Mouse (Mus musculus): ENCODE results near the gene Trim25. TPM values are rescaled to one million over a fixed set of nuclear protein-coding genes. Genes with fewer than 3 reads are reported as not detected.

Gene Trim25
- polyA plus RNA-seq, 1 experiment from 2014 or later: 2.8 TPM

DNA sequence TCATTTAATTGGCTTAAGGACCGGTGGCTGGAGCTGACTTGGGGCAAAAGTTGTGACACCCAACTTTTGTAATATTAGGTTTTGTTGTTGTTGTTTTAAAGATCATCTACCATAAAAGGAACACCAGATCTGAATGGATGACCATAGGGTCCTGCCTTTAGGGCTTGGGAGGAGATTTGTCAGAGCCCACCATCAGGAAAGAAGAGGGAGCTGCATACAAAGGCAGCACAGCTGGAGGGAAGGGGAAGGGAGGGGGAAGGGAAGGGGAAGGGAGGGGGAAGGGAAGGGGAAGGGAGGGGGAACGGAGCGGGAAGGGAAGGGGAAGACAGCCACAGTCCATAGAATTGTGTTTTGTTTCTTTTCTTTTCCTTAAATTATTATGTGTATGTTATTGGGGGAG, 770 bp upstream of the Trim25 start:
- peaks cover 8% of the 10 kb centered on the region; the same call in 1 of the 2 replicates for H3K4me1 ChIP-seq
- no peak overlapping the region for H3K4me3 ChIP-seq
- no peak overlapping the region for H3K9ac ChIP-seq (replicated peaks)
- no peak overlapping the region for H3K4me2 ChIP-seq (replicated peaks)
- ATAC-seq (replicated peaks): no peak
- H3K27me3 ChIP-seq: peaks cover 18% of the 10 kb centered on the region
- H3K9me3 ChIP-seq: no peaks in the 10 kb centered on the region
- no peaks in the 10 kb centered on the region for H3K36me3 ChIP-seq
- no peak overlapping the region for H3K27ac ChIP-seq (replicated peaks)
- 10% methylated on average over 3 of the region's 3 CpGs for WGBS

DNA sequence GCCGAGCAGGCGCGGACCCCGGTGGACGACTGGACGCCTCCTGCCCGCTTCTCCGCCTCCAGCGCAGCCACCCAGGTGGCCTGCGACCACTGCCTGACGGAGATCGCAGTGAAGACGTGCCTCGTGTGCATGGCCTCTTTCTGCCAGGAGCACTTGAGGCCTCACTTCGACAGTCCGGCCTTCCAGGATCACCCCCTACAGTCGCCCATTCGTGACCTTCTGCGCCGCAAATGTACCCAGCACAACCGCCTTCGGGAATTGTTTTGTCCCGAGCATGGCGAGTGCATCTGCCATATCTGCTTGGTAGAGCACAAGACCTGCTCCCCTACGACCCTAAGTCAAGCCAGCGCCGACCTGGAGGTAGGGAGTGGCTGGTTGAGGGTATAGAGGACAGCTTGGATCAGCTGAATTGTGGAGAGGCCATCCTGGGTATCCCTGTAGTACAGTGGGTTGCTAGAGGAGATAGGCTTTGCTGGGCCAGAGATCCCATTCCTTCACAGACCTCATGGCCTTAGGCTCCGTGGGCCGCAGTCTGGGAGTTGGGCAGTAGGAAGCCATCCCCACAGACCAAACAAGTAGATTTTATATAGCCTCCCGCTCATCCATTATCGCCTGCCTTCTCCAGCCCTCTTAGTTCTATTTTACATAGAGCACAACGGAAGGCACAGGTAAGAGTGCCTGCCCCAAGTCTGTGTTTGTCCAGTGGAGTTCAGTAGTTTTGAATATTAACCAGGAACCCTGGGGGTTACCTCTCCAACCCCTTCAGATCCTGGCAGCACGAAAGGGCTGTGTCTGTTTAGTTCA, 749 bp downstream of the Trim25 start:
- H3K36me3 ChIP-seq: no peaks in the 10 kb centered on the region
- no peak for ATAC-seq (replicated peaks)
- H3K4me3 ChIP-seq: peak overlapping the region; percentile 41
- H3K9me3 ChIP-seq: no peaks in the 10 kb centered on the region
- H3K27me3 ChIP-seq: peaks cover 18% of the 10 kb centered on the region
- H3K4me1 ChIP-seq: peaks cover 8% of the 10 kb centered on the region; the same call in 1 of the 2 replicates
- 27% methylated on average over 33 of the region's 33 CpGs for WGBS
- peak overlapping the region; percentile 50 for H3K4me2 ChIP-seq (replicated peaks)
- peak overlapping the region; percentile 26; the same call in 1 of the 2 replicates for H3K9ac ChIP-seq (replicated peaks)
- H3K27ac ChIP-seq (replicated peaks): no peak overlapping the region

DNA sequence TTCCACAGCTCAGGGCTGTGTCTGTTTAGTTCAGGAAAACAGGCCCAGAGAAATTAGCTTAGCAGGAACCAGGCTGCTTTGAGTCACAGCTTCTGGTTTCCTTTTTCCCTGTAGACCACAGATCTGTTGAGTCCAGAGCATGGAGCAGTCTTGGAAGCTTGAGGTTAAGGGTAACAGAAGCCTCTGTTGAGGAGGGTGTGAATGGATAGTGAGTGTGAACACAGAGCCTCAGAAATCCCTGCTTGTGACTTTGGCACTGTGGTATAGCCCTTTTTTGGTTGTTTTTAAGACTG, 1.3 kb downstream of the Trim25 start:
- Histone ChIP-seq H3K4me3 (no peak overlapping the region), H3K4me2 (replicated peaks) (no peak overlapping the region)

DNA sequence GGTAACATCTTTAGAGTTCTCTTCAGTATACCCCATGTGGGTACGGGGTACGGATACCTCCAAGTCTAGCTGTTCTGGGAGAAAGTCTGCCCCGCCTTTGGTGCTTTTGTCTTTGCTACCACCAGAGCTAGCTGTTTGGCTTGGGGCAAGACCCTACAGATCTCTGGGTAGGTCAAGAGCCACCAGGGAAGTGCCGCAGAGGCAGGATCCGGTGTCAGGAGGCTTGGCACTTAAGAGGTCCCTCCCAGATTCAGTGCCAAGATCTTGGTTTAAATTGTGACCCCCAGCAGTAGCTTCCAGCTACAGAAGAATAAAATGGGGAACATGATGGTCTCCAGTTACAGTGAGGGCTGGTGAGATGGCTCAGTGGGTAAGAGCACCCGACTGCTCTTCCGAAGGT, 2.4 kb downstream of the Trim25 start:
- WGBS: 94% methylated on average over 7 of the region's 7 CpGs
- no peak overlapping the region for H3K4me3 ChIP-seq
- no peak for ATAC-seq (replicated peaks)
- H3K4me2 ChIP-seq (replicated peaks): no peak overlapping the region
- no peak overlapping the region for H3K27ac ChIP-seq (replicated peaks)
- peaks cover 8% of the 10 kb centered on the region; the same call in 1 of the 2 replicates for H3K4me1 ChIP-seq
- no peaks in the 10 kb centered on the region for H3K36me3 ChIP-seq
- H3K9ac ChIP-seq (replicated peaks): no peak overlapping the region
- peaks cover 18% of the 10 kb centered on the region for H3K27me3 ChIP-seq
- no peaks in the 10 kb centered on the region for H3K9me3 ChIP-seq

More for the DNA sequence above, 1.3 kb downstream of the Trim25 start:
- no peaks in the 10 kb centered on the region for H3K36me3 ChIP-seq
- no peaks in the 10 kb centered on the region for H3K9me3 ChIP-seq
- no peak overlapping the region for H3K9ac ChIP-seq (replicated peaks)
- no peak for ATAC-seq (replicated peaks)
- H3K27ac ChIP-seq (replicated peaks): no peak overlapping the region
- peaks cover 18% of the 10 kb centered on the region for H3K27me3 ChIP-seq
- H3K4me1 ChIP-seq: peaks cover 8% of the 10 kb centered on the region; the same call in 1 of the 2 replicates

DNA sequence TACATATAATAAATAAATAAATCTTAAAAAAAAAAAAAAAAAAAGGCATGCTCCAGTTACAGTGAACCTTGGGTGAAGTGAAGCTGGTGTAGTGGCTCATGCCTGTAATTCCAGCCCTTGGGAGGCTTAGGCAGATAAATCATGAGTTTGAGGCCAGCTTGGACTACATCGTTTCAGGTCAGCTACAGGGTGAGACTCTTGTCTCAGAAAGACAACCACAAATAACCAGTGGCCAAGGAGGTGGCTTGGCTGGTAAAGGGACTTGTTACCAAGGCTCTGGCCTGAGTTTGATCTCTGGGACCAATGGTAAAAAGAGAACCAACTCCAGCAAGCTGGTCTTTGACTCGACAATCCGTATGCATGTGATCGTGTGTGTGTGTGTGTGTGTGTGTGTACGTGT, 2.9 kb downstream of the Trim25 start:
- no peak overlapping the region for H3K9ac ChIP-seq (replicated peaks)
- no peaks in the 10 kb centered on the region for H3K9me3 ChIP-seq
- no peak overlapping the region for H3K4me2 ChIP-seq (replicated peaks)
- WGBS: 95% methylated on average over 5 of the region's 5 CpGs
- peaks cover 8% of the 10 kb centered on the region; the same call in 1 of the 2 replicates for H3K4me1 ChIP-seq
- no peak overlapping the region for H3K27ac ChIP-seq (replicated peaks)
- peaks cover 18% of the 10 kb centered on the region for H3K27me3 ChIP-seq
- no peak for ATAC-seq (replicated peaks)
- H3K4me3 ChIP-seq: no peak overlapping the region
- H3K36me3 ChIP-seq: no peaks in the 10 kb centered on the region

DNA sequence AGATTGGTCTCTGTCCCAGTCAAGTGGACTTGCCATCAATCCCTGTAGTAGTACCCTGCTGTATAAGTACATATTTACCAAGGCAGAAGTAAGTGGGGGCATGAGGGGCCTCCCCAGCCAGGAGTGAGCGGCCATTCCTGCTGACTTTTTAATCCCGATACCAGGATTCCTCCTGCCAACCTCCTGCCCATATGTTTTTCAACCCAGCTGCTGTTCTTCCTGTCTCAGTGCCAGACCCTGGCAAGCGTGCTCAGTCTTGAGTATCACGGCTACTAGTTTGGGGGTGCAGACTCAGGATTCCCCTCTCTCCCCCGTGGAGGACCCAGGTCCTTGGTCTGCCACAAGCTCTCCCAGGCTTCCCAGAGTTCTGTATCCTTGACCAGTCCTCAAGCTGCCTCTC, 3.4 kb downstream of the Trim25 start:
- H3K4me1 ChIP-seq: peaks cover 8% of the 10 kb centered on the region; the same call in 1 of the 2 replicates
- no peaks in the 10 kb centered on the region for H3K36me3 ChIP-seq
- no peak overlapping the region for H3K4me2 ChIP-seq (replicated peaks)
- no peak overlapping the region for H3K27ac ChIP-seq (replicated peaks)
- H3K4me3 ChIP-seq: no peak overlapping the region
- no peak for ATAC-seq (replicated peaks)
- H3K27me3 ChIP-seq: peaks cover 18% of the 10 kb centered on the region
- WGBS: 61% methylated on average over 5 of the region's 5 CpGs
- no peak overlapping the region for H3K9ac ChIP-seq (replicated peaks)
- H3K9me3 ChIP-seq: no peaks in the 10 kb centered on the region

DNA sequence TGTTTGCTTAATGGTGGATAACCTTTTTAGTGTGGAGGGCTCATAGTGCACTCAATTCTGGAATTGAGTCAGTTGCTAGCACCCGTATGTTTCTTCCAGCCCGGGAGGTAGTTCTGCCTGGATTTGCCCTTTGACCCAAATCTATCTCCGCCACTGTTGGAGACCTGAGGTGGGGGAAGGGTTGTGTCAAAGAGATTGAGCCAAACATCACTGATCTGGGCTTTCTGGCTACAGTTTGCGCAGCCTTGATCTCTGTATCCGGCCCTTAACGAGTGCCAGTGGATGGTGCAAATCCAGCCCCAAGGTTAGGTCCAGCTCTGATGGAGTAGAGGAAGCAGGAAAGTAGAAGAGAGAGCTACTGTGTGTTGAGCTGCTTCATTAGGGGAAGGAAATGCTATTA, 3.9 kb downstream of the Trim25 start:
- Histone ChIP-seq H3K4me3 (no peak overlapping the region), H3K27ac (replicated peaks) (no peak overlapping the region), H3K9ac (replicated peaks) (no peak overlapping the region), H3K4me2 (replicated peaks) (no peak overlapping the region), H3K4me1 (peaks cover 8% of the 10 kb centered on the region; the same call in 1 of the 2 replicates), H3K36me3 (no peaks in the 10 kb centered on the region), H3K27me3 (peaks cover 18% of the 10 kb centered on the region), H3K9me3 (no peaks in the 10 kb centered on the region)
- ATAC-seq (replicated peaks): no peak
- 76% methylated on average over 6 of the region's 6 CpGs for WGBS

DNA sequence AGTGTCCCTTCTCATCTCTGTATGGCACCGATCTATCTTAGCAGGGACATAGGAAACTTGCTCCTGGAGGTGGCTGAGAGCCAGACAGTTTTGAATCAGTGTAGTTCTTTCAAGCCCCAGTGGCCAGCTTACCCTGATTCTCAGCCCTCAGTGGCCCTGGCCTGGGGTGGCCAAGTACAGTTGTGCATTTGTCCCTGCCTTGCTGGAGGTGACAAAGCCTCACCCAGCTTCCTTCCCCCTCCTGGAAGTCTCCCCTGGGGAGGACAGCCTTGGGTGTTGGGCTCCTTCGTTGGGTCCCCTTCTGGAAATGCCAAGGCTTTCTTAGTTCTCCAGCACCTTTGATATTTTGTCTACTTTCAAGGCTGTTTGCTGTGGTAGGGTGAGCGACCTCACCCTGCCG, 4.5 kb downstream of the Trim25 start:
- WGBS: 85% methylated on average over 4 of the region's 4 CpGs
- no peak for ATAC-seq (replicated peaks)
- Histone ChIP-seq H3K27ac (replicated peaks) (no peak overlapping the region), H3K4me1 (peaks cover 8% of the 10 kb centered on the region; the same call in 1 of the 2 replicates), H3K9ac (replicated peaks) (no peak overlapping the region), H3K4me3 (no peak overlapping the region), H3K9me3 (no peaks in the 10 kb centered on the region), H3K36me3 (no peaks in the 10 kb centered on the region), H3K27me3 (peaks cover 18% of the 10 kb centered on the region), H3K4me2 (replicated peaks) (no peak overlapping the region)

DNA sequence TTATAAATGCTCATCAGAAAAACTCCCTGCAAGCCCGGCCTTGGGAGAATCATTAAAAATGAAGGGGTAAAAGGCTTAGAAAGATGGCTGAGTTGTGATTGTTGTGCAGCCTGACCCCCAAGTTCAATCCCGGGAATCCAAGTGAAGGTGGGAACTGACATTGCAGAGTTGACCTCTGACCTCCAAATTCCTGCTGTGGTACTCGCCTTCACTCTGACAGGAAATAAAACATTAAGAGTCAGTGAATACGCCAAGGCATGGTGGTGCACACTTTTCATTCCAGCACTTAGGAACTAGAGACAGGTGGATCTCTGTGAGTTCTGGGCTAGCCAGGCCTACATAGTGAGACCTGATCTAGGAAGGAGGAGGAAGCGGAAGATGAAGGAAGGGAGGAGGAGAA, 6.3 kb downstream of the Trim25 start:
- no peaks in the 10 kb centered on the region for H3K9me3 ChIP-seq
- WGBS: 86% methylated on average over 5 of the region's 5 CpGs
- no peak overlapping the region for H3K27ac ChIP-seq (replicated peaks)
- no peak overlapping the region for H3K4me2 ChIP-seq (replicated peaks)
- H3K9ac ChIP-seq (replicated peaks): no peak overlapping the region
- no peaks in the 10 kb centered on the region for H3K4me1 ChIP-seq
- H3K4me3 ChIP-seq: no peak overlapping the region
- no peaks in the 10 kb centered on the region for H3K36me3 ChIP-seq
- ATAC-seq (replicated peaks): no peak
- peaks cover under 1% of the 10 kb centered on the region; the same call in 1 of the 2 replicates for H3K27me3 ChIP-seq

DNA sequence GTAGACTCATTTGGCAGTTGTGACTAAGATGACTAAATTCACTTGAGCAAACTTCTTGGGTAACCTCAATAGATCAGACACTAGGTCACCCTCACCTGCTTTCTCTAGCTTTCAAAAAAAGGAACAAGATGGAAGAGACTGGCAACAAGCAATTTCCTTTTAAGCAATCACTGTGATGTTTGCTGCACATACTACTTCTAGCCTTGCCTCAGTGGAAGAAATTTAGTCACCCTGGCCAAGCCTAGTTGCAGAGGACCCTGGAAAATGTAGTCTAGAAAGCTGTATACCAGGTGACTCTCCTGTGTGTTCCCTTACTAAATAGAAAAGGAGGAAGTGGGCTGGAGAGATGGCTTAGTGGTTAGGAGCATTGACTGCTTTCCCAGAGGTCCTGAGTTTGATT, 7.2 kb downstream of the Trim25 start:
- no peaks in the 10 kb centered on the region for H3K36me3 ChIP-seq

DNA sequence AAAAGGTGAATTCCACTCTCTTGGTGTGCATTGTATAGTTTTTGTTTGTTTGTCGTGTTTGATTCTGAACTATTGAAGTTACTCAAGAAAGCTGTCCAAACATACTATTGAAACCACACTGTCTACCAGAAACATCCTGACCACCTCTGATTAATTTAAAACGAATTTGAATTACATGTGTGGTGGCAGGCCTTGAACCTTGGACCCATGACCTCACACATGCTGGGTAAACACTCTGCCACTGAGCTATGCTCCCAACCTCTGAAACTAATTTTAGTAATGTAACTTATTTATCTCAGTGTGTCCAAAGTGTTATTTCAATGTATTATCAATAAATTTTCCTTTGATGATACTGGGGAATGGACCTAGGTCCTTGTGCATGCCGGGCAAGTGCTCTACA, 8.4 kb downstream of the Trim25 start:
- no peak overlapping the region for H3K27ac ChIP-seq (replicated peaks)
- H3K36me3 ChIP-seq: no peaks in the 10 kb centered on the region
- no peak overlapping the region for H3K4me2 ChIP-seq (replicated peaks)
- no peak overlapping the region for H3K9ac ChIP-seq (replicated peaks)
- ATAC-seq (replicated peaks): no peak
- H3K4me1 ChIP-seq: no peaks in the 10 kb centered on the region
- H3K4me3 ChIP-seq: no peak overlapping the region
- no peaks in the 10 kb centered on the region for H3K9me3 ChIP-seq
- 85% methylated on average over 3 of the region's 3 CpGs for WGBS
- no peaks in the 10 kb centered on the region for H3K27me3 ChIP-seq

More for the DNA sequence above, 7.2 kb downstream of the Trim25 start:
- ATAC-seq (replicated peaks): no peak
- H3K4me3 ChIP-seq: no peak overlapping the region
- no peaks in the 10 kb centered on the region for H3K9me3 ChIP-seq
- no peak overlapping the region for H3K27ac ChIP-seq (replicated peaks)
- H3K4me1 ChIP-seq: no peaks in the 10 kb centered on the region
- H3K9ac ChIP-seq (replicated peaks): no peak overlapping the region
- H3K4me2 ChIP-seq (replicated peaks): no peak overlapping the region
- H3K27me3 ChIP-seq: no peaks in the 10 kb centered on the region

DNA sequence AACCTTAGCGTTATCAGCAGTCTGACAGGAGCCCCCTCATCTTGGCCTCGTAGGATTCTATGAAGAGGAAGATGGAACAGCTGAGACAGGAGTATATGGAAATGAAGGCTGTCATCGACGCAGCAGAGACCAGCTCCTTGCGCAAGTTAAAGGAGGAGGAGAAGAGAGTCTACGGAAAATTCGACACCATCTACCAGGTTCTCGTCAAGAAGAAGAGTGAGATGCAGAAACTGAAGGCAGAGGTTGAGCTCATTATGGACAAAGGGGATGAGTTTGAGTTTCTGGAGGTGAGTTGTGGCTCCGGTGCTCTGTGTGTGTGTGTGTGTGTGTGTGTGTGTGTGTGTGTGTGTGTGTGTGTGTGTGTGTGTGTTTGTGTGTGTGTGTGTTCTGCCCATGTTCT, 9.9 kb downstream of the Trim25 start:
- no peak overlapping the region for H3K9ac ChIP-seq (replicated peaks)
- H3K27ac ChIP-seq (replicated peaks): no peak overlapping the region
- no peak for ATAC-seq (replicated peaks)
- H3K36me3 ChIP-seq: no peaks in the 10 kb centered on the region
- H3K4me1 ChIP-seq: no peaks in the 10 kb centered on the region
- H3K4me2 ChIP-seq (replicated peaks): no peak overlapping the region
- no peak overlapping the region for H3K4me3 ChIP-seq
- 95% methylated on average over 9 of the region's 9 CpGs for WGBS
- no peaks in the 10 kb centered on the region for H3K27me3 ChIP-seq
- no peaks in the 10 kb centered on the region for H3K9me3 ChIP-seq

DNA sequence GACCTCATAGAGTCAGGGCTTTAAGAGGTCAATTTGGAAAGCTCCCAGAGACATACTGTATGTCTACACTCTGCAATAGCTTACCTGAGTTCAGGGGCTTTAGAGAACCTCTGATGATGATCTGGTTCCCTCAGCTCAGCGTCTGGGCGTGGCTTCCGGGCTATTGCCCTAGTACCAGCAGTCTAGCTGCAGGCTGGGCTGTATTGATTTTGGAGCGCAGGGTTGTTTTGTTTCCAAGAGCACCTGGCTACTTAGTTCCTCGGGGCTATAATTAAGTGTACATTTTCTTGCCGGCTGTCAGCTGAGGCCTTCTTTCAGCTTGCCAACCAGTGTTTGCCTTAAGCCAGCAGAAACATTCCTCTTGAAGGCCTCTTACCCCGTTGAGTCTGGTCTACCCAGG, 10.3 kb downstream of the Trim25 start:
- H3K9ac ChIP-seq (replicated peaks): no peak overlapping the region
- H3K36me3 ChIP-seq: no peaks in the 10 kb centered on the region
- ATAC-seq (replicated peaks): no peak
- H3K4me3 ChIP-seq: no peak overlapping the region
- no peaks in the 10 kb centered on the region for H3K27me3 ChIP-seq
- no peak overlapping the region for H3K4me2 ChIP-seq (replicated peaks)
- no peaks in the 10 kb centered on the region for H3K9me3 ChIP-seq
- H3K4me1 ChIP-seq: no peaks in the 10 kb centered on the region
- no peak overlapping the region for H3K27ac ChIP-seq (replicated peaks)
- WGBS: 69% methylated on average over 7 of the region's 7 CpGs

Data from forebrain, embryonic 15.5 days (tissue).